Mouse (Mus musculus): ENCODE data around the gene Prmt3. TPM values are rescaled to one million over a fixed set of nuclear protein-coding genes. Genes with fewer than 3 reads are reported as not detected.

Gene Prmt3
- polyA plus RNA-seq, 1 experiment: 14.6 TPM

- no peak overlapping the region for H3K27ac ChIP-seq (ENCODE audit: control insufficient read depth, insufficient read depth, low read depth, low read length, poor library complexity)
- H3K4me3 ChIP-seq (replicated peaks; ENCODE audit: control insufficient read depth, low read depth, low read length): no peak overlapping the region
- no peaks in the 10 kb centered on the region; the same call in 1 of the 2 replicates for H3K4me1 ChIP-seq (ENCODE audit: control insufficient read depth, insufficient read depth, low read length)
- 86% methylated on average over 2 of the region's 2 CpGs for WGBS
- TF ChIP-seq POLR2A (IDR thresholded peaks at IDR 0.05; ENCODE audit: borderline replicate concordance, control insufficient read depth, low read depth, low read length) (no peak), CTCF (IDR thresholded peaks at IDR 0.05; ENCODE audit: control insufficient read depth, insufficient read depth, low read length) (no peak)
Measured at GRCm38 (mm10) chr7:49847939-49848338, 69.8 kb downstream of the Prmt3 start.

GRCm38 (mm10) chr7:49853342-49854181, 75.4 kb downstream of the Prmt3 start:
- Histone ChIP-seq H3K4me1 (ENCODE audit: control insufficient read depth, insufficient read depth, low read length) (no peaks in the 10 kb centered on the region), H3K27ac (ENCODE audit: control insufficient read depth, insufficient read depth, low read depth, low read length, poor library complexity) (no peak overlapping the region), H3K4me3 (replicated peaks; ENCODE audit: control insufficient read depth, low read depth, low read length) (no peak overlapping the region)
- TF ChIP-seq CTCF (IDR thresholded peaks at IDR 0.05; ENCODE audit: control insufficient read depth, insufficient read depth, low read length) (no peak), POLR2A (IDR thresholded peaks at IDR 0.05; ENCODE audit: borderline replicate concordance, control insufficient read depth, low read depth, low read length) (no peak)
- WGBS: 67% methylated on average over 5 of the region's 5 CpGs

GRCm38 (mm10) chr7:49857347-49857746, 79.2 kb downstream of the Prmt3 start:
- TF ChIP-seq POLR2A (IDR thresholded peaks at IDR 0.05; ENCODE audit: borderline replicate concordance, control insufficient read depth, low read depth, low read length) (no peak), CTCF (IDR thresholded peaks at IDR 0.05; ENCODE audit: control insufficient read depth, insufficient read depth, low read length) (no peak)
- WGBS: 78% methylated on average over 5 of the region's 5 CpGs
- Histone ChIP-seq H3K27ac (ENCODE audit: control insufficient read depth, insufficient read depth, low read depth, low read length, poor library complexity) (no peak overlapping the region), H3K4me1 (ENCODE audit: control insufficient read depth, insufficient read depth, low read length) (no peaks in the 10 kb centered on the region), H3K4me3 (replicated peaks; ENCODE audit: control insufficient read depth, low read depth, low read length) (no peak overlapping the region)

GRCm38 (mm10) chr7:49858257-49858656, 80.1 kb downstream of the Prmt3 start:
- WGBS: 83% methylated on average over 3 of the region's 3 CpGs
- Histone ChIP-seq H3K4me3 (replicated peaks; ENCODE audit: control insufficient read depth, low read depth, low read length) (no peak overlapping the region), H3K27ac (ENCODE audit: control insufficient read depth, insufficient read depth, low read depth, low read length, poor library complexity) (no peak overlapping the region), H3K4me1 (ENCODE audit: control insufficient read depth, insufficient read depth, low read length) (no peaks in the 10 kb centered on the region)
- TF ChIP-seq POLR2A (IDR thresholded peaks at IDR 0.05; ENCODE audit: borderline replicate concordance, control insufficient read depth, low read depth, low read length) (no peak), CTCF (IDR thresholded peaks at IDR 0.05; ENCODE audit: control insufficient read depth, insufficient read depth, low read length) (no peak)

- Histone ChIP-seq H3K4me3 (replicated peaks; ENCODE audit: control insufficient read depth, low read depth, low read length) (no peak overlapping the region), H3K27ac (ENCODE audit: control insufficient read depth, insufficient read depth, low read depth, low read length, poor library complexity) (no peak overlapping the region), H3K4me1 (ENCODE audit: control insufficient read depth, insufficient read depth, low read length) (no peaks in the 10 kb centered on the region)
- TF ChIP-seq POLR2A (IDR thresholded peaks at IDR 0.05; ENCODE audit: borderline replicate concordance, control insufficient read depth, low read depth, low read length) (no peak), CTCF (IDR thresholded peaks at IDR 0.05; ENCODE audit: control insufficient read depth, insufficient read depth, low read length) (no peak)
- 86% methylated on average over 3 of the region's 3 CpGs for WGBS
Measured at GRCm38 (mm10) chr7:49859820-49860219, 81.7 kb downstream of the Prmt3 start.

GRCm38 (mm10) chr7:49861196-49861595, 83.0 kb downstream of the Prmt3 start:
- H3K4me3 ChIP-seq (replicated peaks; ENCODE audit: control insufficient read depth, low read depth, low read length): no peak overlapping the region
- no peak overlapping the region for H3K27ac ChIP-seq (ENCODE audit: control insufficient read depth, insufficient read depth, low read depth, low read length, poor library complexity)
- TF ChIP-seq POLR2A (IDR thresholded peaks at IDR 0.05; ENCODE audit: borderline replicate concordance, control insufficient read depth, low read depth, low read length) (no peak), CTCF (IDR thresholded peaks at IDR 0.05; ENCODE audit: control insufficient read depth, insufficient read depth, low read length) (no peak)
- H3K4me1 ChIP-seq (ENCODE audit: control insufficient read depth, insufficient read depth, low read length): no peaks in the 10 kb centered on the region
- 88% methylated on average over 2 of the region's 2 CpGs for WGBS

GRCm38 (mm10) chr7:49863753-49864152, 85.6 kb downstream of the Prmt3 start:
- no peak overlapping the region for H3K4me3 ChIP-seq (replicated peaks; ENCODE audit: control insufficient read depth, low read depth, low read length)
- H3K27ac ChIP-seq (ENCODE audit: control insufficient read depth, insufficient read depth, low read depth, low read length, poor library complexity): no peak overlapping the region
- no peak for TF ChIP-seq CTCF (IDR thresholded peaks at IDR 0.05; ENCODE audit: control insufficient read depth, insufficient read depth, low read length)
- TF ChIP-seq POLR2A (IDR thresholded peaks at IDR 0.05; ENCODE audit: borderline replicate concordance, control insufficient read depth, low read depth, low read length): no peak
- WGBS: 52% methylated on average over 3 of the region's 3 CpGs
- no peaks in the 10 kb centered on the region for H3K4me1 ChIP-seq (ENCODE audit: control insufficient read depth, insufficient read depth, low read length)

GRCm38 (mm10) chr7:49869656-49870055, 91.5 kb downstream of the Prmt3 start:
- TF ChIP-seq POLR2A (IDR thresholded peaks at IDR 0.05; ENCODE audit: borderline replicate concordance, control insufficient read depth, low read depth, low read length): no peak
- no peak for TF ChIP-seq CTCF (IDR thresholded peaks at IDR 0.05; ENCODE audit: control insufficient read depth, insufficient read depth, low read length)
- WGBS: 81% methylated on average over 5 of the region's 5 CpGs
- no peak overlapping the region for H3K27ac ChIP-seq (ENCODE audit: control insufficient read depth, insufficient read depth, low read depth, low read length, poor library complexity)
- H3K4me3 ChIP-seq (replicated peaks; ENCODE audit: control insufficient read depth, low read depth, low read length): no peak overlapping the region
- H3K4me1 ChIP-seq (ENCODE audit: control insufficient read depth, insufficient read depth, low read length): no peaks in the 10 kb centered on the region

Measured in bone marrow, adult 2 months (tissue).